12 mouse cellular contexts compared by ENCODE assay signal in the genomic region with DNA sequence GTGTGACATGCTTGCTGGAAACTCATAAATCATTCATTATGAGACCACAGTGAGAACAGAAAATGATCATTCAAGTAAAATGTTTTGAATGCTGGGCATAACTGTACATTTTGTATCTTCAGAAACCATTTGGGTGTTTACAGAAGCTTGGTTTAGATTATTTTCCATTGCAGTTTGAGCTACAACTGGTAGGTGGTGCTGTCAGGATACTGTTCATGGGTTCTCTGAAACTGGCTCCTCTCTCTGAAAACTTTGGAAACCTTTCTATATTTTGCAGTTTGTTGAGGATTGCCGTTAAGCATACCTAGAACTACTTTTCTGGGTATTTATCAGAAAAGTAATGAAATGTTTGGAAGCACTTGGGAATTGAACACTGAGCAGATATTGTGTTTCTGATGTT. TPM values are rescaled to one million over a fixed set of nuclear protein-coding genes. Genes with fewer than 3 reads are reported as not detected.
DNase-seq lines count a peak whose midpoint lies in the region; ATAC-seq and TF ChIP-seq lines count a peak whose summit lies in the region.
"Had no signal": no experiment of that assay in that cellular context is flagged by ENCODE, and none has a peak within 500 bp of the region (broad histone marks: within the 10 kb centered on the region; RNA-seq: fewer than 3 reads in every experiment).

No protein-coding gene starts in this region.

- no peak for ATAC-seq in forebrain, postnatal 0 days
- no peak for ATAC-seq in forebrain, embryonic 13.5 days
- ATAC-seq: forebrain, embryonic 16.5 days had no signal

- 43% methylated on average over 1 of the region's 1 CpGs for WGBS in forebrain, postnatal 0 days
- 74% methylated on average over 1 of the region's 1 CpGs for WGBS in forebrain, embryonic 13.5 days

- DNase-seq in forebrain, postnatal 0 days: peak; percentile 6
- DNase-seq in layer of hippocampus, adult 2 months (ENCODE audit: low spot score in 2 of 2): peak; percentile 2 to 11
- no peak for DNase-seq in layer of hippocampus, adult 9-11 months
- peak; percentile 30 for DNase-seq in A20 (ENCODE audit: low read depth, low spot score)
- DNase-seq in retina, embryonic 14.5 days (ENCODE audit: low spot score): no peak
- DNase-seq in frontal cortex, postnatal 10 days (ENCODE audit: low spot score in 2 of 2): no peak
- DNase-seq: adrenal gland, adult 2 months had no signal

- peak; percentile 30; the same call in 1 of the 2 replicates for TF ChIP-seq CTCF in forebrain, postnatal 0 days (IDR thresholded peaks at IDR 0.05; ENCODE audit: low read depth)
- peak; percentile 80 for TF ChIP-seq CTCF in layer of hippocampus, adult 2 months (conservative IDR thresholded peaks at IDR 0.05)
- TF ChIP-seq CTCF in cortical plate, adult 2 months (IDR thresholded peaks at IDR 0.05; ENCODE audit: extremely low read depth, insufficient read depth, low read length): peak; percentile 14; the same call in 1 of the 2 replicates

- no peaks in the 10 kb centered on the region for H3K4me1 ChIP-seq in forebrain, postnatal 0 days (ENCODE audit: insufficient read depth)
- no peaks in the 10 kb centered on the region for H3K4me1 ChIP-seq in forebrain, embryonic 13.5 days
- H3K4me1 ChIP-seq in cortical plate, adult 2 months (ENCODE audit: control insufficient read depth, insufficient read depth, low read length): no peaks in the 10 kb centered on the region
- H3K4me1 ChIP-seq: liver, embryonic 15.5 days had no signal

- no peak for TF ChIP-seq POLR2A in cortical plate, adult 2 months (IDR thresholded peaks at IDR 0.05; ENCODE audit: extremely low read depth, insufficient read depth, low read length)

- no peaks in the 10 kb centered on the region for H3K27me3 ChIP-seq in forebrain, postnatal 0 days (ENCODE audit: insufficient read depth, low read length)
- H3K27me3 ChIP-seq in forebrain, embryonic 13.5 days: no peaks in the 10 kb centered on the region
- H3K27me3 ChIP-seq: liver, embryonic 15.5 days had no signal

- no peaks in the 10 kb centered on the region for H3K9me3 ChIP-seq in forebrain, postnatal 0 days (ENCODE audit: low read length)
- no peaks in the 10 kb centered on the region for H3K9me3 ChIP-seq in forebrain, embryonic 13.5 days (replicated peaks)
- H3K9me3 ChIP-seq: liver, embryonic 15.5 days had no signal

- H3K36me3 ChIP-seq in forebrain, postnatal 0 days (ENCODE audit: insufficient read depth): no peaks in the 10 kb centered on the region
- H3K36me3 ChIP-seq in forebrain, embryonic 13.5 days (ENCODE audit: poor library complexity, severe bottlenecking): no peaks in the 10 kb centered on the region
- H3K36me3 ChIP-seq: liver, embryonic 15.5 days had no signal

- H3K9ac ChIP-seq in forebrain, postnatal 0 days: no peak overlapping the region
- no peak overlapping the region for H3K9ac ChIP-seq in forebrain, embryonic 13.5 days
- H3K9ac ChIP-seq: liver, embryonic 15.5 days had no signal

- H3K27ac ChIP-seq in forebrain, postnatal 0 days (ENCODE audit: low read depth, low read length): no peak overlapping the region
- no peak overlapping the region for H3K27ac ChIP-seq in forebrain, embryonic 13.5 days
- H3K27ac ChIP-seq in layer of hippocampus, adult 2 months: no peak overlapping the region
- H3K27ac ChIP-seq in cortical plate, adult 2 months (ENCODE audit: insufficient read depth, low read length): no peak overlapping the region
- H3K27ac ChIP-seq: liver, embryonic 15.5 days had no signal

- H3K4me3 ChIP-seq in forebrain, postnatal 0 days (ENCODE audit: low read depth, low read length): no peak overlapping the region
- H3K4me3 ChIP-seq in forebrain, embryonic 13.5 days: no peak overlapping the region
- H3K4me3 ChIP-seq in layer of hippocampus, adult 2 months: no peak overlapping the region
- no peak overlapping the region for H3K4me3 ChIP-seq in cortical plate, adult 2 months (ENCODE audit: insufficient read depth, low read length)
- H3K4me3 ChIP-seq: liver, embryonic 15.5 days had no signal

- no peak overlapping the region for H3K4me2 ChIP-seq in forebrain, postnatal 0 days (ENCODE audit: low read depth)
- no peak overlapping the region for H3K4me2 ChIP-seq in forebrain, embryonic 13.5 days
- H3K4me2 ChIP-seq: liver, embryonic 15.5 days had no signal

RNA-seq across cellular contexts. Expression of a gene that starts 31.0 kb away (rescaled TPM):
- 0.54 and 1.00 TPM in 2 replicates for total RNA-seq in forebrain, postnatal 0 days (2014; rRNA removed)
- polyA plus RNA-seq in forebrain, postnatal 0 days (2015; fragmentation: Nextera tagmentation; extraction: Ambion mirVana): 0.08 TPM in 1 of 2 replicates, not detected in the other
- 0.24 and 0.27 TPM in 2 replicates for polyA plus RNA-seq in forebrain, embryonic 13.5 days (2015; fragmentation: Nextera tagmentation; extraction: Ambion mirVana)
- total RNA-seq in layer of hippocampus, adult 2 months (2021): not detected
- not detected in 2 replicates for polyA plus RNA-seq in cortical plate, adult 2 months (2012; rRNA removed)
- total RNA-seq: monocyte, adult 5-6 weeks had no signal
- polyA plus RNA-seq: forebrain, embryonic 16.5 days had no signal

Comparison
In these comparisons a context has a peak if more than half of its experiments do, and no peak if none do; other contexts are left out.
1. DNase-seq: peak in forebrain, postnatal 0 days (single experiment), layer of hippocampus, adult 2 months (2 of 2) and A20 (single experiment); none in layer of hippocampus, adult 9-11 months (single experiment), retina, embryonic 14.5 days (single experiment) and frontal cortex, postnatal 10 days (0 of 2).
2. CTCF ChIP-seq: peak in every context shown above with its lines; median percentile 80 in layer of hippocampus, adult 2 months; 30 in forebrain, postnatal 0 days; 14 in cortical plate, adult 2 months.